Mouse (Mus musculus) left cerebral cortex, adult 9 months (tissue): Measurements from ENCODE around the gene Hypk.
"Not testable (repeated sequence)": the region's sequence is repeated elsewhere in the genome, so short reads cannot be mapped to it uniquely, and the experiment has no call there.

Experiments used
- DNase-seq, 2 experiments: peaks; one replicate each; pipeline ENCODE4 v3.0.0; 2022; ENCODE audit warnings: low spot score in 2 of 2

Hypk gene

DNA sequence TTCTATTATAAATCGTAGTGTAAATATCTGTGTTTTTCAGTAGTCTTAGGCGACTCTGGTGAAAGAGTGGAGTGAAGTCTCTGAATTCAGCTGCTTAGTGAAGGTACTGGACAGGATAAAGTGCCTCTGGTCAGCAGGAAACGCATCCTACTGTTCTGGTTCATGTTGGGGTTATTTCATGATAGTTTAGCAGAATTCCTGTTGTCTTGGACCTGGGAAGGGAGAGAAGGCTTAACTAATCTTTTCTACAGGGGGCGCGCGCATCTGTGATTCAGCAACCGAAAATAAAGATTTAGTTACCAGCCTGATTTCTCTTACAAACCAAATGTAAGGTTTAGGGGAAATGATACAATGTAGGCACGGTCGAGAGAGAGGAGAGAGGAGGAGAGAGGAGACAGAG lies 5.0 kb upstream of the Hypk start:
- peak in 1 of 2 experiments; percentile 55 for DNase-seq

DNA sequence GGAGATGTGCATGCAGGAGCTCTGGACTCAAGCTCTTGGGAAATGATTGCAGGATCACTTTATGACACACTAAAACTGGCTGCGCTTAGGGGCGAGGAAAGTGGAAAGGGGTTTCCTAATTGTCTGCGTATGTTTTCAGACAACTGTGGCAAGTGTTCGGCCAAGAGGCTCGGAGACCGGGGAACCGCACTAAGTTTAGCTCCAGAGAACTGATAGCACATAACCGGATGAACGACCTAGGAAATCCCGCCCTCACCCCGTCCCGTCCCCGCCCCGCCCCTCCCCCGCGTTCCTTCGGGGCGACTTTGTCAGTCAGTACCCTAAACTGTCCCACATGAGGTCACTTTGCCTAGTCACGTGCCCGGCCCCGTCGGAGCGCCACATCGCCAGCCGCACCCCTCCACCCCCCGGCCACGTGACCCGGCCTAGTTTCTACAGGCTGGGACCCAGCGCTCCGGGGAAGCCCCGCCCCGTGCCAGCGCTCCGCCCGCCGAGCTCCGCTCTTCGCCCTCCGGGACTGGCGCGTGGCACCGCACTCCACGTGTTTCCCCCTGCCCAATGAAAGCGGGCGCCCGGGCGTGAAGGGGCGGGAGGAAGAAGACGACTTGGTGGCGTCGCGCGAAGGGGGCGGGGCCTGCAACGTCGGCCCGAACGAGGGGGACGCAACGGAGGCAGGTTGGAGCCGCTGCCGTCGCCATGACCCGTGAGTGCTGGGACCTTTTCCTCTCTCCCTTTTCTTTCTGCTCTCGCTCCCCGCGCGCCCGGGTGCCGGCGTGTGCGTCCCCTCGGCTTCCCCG lies 4.2 kb upstream of the Hypk start, which contains the start of gene Serf2:
Serf2 (plus strand) TSS at position 457 of the 797 bp plus-strand sequence.
- DNase-seq, result peak; percentile 98 to 99

DNA sequence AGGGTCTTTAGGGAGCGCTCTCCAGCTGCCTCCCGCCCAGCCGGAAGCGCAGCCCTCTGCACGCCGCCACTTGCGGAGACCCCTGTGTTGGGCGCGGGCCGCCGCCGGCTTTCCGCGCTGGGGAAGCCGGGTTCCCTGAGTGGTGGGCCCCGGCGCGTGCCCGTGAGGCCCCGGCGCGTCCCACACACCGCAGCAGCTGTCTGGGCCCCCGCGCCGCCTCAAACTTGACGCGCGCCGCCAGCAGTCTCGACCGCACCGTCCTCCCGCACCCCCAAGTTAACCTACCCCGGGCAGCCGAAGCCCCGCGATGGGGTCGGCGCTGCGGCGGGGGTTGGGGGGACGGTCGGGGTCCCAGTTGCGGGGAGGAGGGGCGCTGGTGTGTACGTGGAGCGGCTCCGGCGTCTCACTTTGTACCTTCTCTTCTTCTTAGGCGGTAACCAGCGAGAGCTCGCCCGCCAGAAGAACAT lies 3.5 kb upstream of the Hypk start:
- no peak for DNase-seq

DNA sequence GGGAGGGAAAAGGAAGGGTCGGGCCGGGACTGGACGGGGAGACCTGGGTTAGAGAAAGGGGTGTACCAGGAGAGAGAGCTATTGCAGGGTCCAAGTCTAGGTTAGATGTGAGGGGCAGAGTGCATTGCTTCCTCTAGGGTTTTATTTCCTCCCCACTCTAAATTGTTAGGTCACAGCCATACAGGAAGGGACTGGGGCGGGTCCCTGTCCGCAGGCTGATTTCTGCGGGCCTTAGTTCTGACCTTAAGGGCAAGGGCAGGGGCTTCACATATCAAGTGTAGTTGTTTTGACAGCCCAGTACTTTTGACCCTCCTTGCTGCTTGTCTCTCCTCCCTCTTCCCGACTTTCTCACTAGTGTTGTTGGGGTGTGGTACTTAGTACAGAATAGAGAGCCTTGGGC lies 3.0 kb upstream of the Hypk start:
- DNase-seq, result no peak

DNA sequence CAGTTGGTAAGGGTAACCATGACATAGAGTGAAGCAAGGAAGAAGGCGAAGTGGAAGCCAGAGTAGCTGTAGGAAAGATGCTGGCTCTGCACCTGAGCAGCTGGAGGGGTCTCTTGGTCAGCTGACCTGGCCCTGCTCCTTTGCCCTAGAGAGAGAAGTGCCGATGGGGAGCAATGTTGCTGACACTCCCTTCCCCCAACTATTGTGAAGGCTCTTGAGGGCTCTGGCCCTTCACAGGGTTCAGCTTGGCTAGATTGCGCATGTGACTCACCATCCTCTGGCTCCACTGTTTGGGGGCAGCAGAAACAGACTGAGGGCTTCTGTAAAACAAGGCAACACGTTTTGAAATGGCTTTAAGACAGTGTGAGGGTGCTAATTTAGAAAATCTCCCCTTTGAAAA lies 729 bp upstream of the Hypk start:
- no peak for DNase-seq

DNA sequence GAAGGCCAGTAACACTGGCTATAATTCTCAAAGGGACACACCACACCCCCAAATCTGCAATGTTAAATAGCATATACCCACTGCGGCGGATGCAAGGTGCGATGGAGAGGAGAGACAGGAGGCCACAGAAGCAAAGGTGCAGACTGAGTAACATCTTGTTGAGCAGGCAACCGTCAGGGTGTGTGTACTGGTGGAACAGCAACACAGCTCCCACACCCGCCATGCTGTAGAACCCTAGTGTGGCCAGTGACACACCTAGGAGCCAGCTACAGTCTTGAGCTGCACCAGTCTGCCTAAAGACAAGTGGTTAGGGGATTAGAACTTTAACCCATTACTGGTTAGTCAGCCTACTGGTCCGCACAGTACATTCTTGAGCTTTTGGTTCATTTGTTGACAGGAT lies 827 bp downstream of the Hypk start:
- DNase-seq, result no peak

DNA sequence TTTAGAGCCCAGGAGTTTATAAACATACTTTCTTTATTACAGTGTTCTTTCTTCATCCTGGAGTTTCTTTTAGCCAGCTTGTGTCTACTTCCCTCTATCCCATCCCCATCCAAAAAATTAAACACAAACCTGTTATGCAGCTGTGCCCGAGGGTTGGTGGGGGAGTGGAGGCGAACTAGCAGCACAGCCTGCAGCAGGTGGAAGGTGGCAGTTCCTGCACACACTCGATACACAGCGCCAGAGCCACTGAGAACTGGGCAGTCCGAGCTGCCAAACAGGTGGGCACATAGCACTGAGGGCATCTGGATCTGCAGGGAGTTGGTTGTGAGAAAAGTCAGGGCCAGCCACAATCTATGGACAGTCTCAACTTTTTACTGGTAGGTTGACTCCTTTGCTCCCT lies 2.4 kb downstream of the Hypk start:
- DNase-seq, result no peak

DNA sequence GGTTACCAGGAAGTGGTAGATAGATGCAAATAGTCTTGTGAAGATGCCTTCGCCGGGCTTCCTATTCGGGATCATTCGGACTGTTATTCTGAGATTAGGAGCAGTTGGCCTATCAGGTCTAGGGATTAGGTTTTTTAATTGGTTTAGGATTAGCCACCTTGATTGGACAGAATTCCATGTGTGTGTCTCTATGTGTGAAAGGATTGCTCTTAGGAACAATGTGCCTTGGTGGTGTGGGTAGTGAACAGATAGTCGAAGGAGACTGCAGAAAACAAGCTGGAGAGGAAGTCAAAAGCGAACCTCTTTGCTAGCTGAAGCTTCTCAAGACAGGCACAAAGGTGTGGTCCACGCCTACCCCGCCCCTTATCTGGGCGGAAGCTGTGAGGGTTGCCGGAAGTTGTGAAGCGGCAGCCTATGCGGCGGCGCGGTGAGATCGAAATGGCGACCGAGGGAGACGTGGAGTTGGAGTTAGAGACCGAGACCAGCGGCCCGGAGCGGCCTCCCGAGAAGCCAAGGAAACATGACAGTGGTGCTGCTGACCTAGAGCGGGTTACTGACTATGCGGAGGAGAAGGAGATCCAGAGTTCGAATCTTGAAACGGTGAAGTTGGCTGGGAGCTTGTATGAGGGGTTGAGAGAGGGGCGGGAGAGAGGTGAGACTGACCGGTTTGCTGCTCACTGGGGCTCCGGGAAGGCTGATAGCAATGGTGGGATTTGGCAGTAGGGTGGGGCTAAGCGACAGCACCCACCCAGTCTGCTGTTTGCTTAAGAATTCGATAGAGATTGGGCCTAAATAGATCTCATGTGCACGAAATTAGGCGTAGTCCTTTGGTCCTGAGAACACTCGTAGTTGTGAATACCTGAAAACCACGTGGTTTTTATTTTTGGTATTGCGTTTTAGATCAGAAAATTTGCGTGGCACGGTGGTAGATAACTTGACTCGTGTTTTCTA lies 3.9 kb downstream of the Hypk start, which contains the start of gene Serinc4:
Serinc4 (minus strand) TSS at position 90 of the 951 bp plus-strand sequence.
- peak in 1 of 2 experiments; percentile 83 for DNase-seq

DNA sequence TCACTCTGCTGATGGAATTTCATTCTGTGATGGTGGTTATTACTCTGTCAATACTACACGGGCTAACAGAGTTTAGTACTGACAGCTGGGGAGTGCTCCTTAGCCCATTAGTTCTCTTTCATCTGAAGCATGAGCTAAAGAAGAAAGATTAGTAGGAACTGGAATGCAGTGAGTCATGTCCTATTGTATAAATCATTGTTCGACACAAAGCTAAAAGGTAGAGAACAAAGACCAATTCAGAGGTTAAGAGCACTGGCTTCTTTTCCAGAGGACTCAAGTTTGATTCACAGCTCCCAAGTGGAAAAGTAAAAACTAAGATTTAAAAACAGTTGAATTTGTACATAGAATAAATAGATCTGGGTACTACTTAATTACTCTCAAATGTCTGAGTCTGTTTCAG lies 7.0 kb downstream of the Hypk start:
- no peak for DNase-seq

DNA sequence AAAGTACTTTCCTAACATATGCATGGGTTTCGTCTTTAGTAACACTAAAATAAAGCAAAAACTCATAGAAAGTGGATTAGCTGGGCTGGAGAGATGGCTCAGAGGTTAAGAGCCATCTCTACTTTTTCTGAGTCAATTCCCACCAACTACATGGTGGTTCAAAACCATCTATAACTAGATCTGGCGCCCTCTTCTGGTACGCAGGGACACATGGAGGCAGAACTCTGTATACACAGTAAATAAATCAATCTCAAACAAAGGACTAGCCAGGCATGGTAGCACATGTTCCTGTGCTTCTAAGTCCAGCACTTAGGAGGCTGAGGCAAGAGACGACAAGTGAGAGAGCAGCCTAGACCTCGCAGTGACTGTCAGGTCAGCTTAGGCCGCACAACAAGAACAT lies 15.9 kb downstream of the Hypk start:
- DNase-seq, result not testable (repeated sequence)

DNA sequence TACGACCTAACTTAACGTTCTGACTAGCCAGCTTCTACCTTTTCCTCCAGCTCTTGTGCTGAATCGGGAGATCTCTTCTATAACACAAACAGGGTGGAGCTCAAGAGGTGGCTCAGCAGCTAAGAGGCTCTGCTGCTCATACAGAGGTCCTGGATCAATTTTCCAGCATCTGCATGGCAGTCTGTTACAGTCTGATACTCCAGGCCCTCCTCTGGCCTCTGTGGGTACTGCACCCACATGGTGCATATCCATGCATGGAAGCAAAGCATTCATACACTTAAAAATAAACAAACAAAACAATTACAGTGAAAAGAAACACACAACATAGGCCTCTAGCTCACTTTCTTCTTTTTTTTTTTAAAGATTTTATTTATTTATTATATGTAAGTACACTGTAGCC lies 19.7 kb downstream of the Hypk start:
- DNase-seq, result not testable (repeated sequence)

DNA sequence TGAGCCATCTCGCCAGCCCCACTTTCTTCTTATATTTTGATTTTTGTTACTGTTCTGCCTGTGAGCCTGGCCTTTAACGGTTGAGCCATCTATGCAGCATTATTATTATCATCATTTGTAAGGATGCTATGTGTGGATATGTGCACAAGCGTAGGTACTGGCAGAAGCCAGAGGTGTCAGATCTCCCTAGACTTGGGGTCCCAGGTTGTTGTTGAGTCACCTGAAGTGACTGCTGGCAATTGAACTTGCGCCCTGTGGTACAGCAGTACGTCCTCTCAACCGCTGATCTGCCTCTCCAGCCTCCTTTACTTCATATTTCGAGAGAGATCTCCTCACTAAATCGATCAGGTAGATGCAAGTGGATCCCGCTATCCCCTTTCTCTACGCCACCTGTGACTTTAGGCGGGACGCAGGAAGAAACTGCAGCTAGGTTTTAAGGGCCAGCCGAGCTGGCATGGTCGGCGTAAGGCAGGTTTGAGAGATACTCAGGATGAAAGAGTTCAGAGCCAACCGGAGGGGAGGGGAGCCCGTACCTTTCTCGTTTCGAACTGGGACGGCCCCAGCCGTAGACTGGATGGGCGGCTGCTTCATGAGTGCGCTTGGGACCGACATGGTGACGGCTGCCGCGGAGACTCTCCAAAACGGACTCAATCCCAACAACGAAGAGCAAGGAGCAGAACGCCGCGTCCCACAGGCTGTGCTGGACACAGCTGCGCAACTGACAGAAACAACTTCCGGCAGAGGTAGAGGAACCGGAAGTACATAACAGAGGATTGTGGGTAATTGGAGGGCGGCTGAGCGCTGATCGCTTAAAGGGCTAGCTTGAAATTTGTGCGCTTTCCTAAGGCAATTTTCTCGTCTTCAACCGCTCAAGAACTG lies 20.4 kb downstream of the Hypk start, which contains the start of gene Mfap1b:
Mfap1b (minus strand) TSS at position 767 of the 879 bp plus-strand sequence.
- DNase-seq, result peak; percentile 56 to 88

DNA sequence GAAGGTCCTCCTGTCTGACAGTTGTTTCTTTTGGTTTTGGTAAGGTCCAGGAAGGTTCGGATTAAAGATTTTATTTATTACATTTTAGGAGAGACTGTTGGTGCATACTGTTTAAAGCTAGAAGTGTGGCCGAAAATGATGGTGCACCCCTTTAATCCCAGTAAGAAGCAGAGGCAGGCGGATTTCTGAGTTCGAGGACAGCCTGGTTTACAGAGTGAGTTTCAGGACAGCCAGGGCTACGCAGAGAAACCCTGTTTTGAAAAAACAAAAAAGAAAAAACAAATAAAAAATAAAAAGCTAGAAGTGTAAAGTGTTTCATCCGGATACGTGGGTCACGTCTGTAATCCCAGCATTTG lies 21.1 kb downstream of the Hypk start:
- DNase-seq, result no peak

DNA sequence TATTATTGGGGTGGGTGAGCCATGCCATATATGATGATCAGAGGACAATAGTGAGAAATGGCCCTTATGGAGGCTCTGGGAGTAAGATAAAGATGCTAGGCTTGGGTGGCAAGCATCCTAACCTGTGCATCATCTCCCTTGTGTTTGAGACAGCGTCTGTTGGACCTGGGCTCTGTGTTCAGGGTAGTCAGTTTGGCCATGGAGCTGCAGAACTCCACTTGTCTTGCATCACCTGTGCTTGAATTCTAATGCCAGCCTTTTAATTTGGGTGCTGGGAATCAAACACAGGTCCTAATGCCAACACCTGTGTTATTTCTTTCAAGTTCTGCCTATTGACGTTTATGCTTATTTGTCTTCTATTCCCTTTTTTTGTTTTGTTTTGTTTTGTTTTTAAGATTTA lies 22.2 kb downstream of the Hypk start:
- not testable (repeated sequence) for DNase-seq

DNA sequence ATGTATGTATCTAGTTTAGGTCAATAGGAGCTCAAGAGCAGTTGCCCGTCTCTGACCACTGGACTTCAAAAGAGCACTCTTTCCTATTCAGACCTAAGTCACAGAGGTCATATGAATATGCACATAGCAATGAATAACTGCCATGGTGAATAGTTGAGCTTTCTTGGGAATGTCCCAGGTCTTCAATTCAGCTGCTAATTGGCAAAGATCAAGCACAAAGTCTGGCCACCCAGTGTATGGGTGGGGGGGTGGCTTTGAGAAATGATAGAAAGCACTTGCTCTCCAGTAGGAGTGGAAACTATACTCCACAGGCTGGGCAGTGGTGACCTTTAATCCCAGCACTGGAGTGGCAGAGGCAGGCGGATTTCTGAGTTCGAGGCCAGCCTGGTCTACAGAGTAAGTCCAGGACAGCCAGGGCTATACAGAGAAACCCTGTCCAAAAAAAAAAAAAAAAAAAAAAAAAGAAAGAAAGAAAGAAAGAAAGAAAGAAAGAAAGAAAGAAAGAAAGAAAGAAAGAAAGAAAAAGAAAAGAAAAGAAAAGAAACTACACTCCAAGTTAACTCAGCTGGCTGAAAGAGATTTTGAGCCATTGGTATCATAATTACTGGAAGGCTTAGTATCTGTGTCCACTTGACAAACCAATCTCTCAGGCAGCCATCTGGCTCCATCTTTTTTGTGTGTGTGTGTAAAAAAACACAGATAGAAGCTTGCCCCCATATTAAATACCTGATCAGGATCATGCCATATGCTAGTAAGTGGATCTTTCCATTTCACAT lies 24.6 kb downstream of the Hypk start:
- no peak for DNase-seq

DNA sequence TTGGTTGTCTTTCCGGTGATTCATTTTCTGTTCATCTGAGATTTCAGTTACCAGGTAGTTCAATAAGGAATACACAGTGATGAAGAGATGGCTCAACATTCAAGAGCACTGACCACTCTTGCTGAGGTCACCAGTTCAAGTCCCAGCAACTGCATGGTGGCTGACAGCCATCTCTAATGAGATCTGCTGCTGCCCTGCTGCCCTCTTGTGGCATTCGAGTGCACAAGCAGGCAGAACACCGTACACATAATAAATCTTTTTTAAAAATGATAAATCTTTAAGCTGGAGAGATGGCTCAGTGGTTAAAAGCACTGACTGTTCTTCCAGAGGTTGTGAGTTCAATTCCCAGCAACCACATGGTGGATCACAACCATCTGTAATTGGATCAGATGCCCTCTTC lies 27.4 kb downstream of the Hypk start:
- DNase-seq, result no peak

DNA sequence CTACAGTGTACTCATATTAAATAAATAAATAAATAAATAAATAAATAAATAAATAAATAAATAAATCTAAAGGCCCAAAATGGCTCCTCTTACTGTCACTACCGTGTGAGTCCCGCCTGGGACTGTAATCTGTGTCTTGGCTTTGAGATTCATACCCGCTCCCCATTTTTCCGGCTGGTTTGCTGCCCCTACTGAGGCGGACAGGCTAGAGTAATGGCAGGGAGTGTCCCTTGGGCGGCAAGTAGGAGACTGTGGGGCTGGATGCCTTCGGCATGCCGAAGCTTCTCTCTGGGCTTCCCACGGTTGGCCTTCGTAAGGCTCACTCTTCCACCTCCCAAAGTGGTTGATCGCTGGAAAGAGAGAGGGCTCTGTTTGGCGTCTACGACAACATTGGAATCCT lies 27.8 kb downstream of the Hypk start:
- not testable (repeated sequence) for DNase-seq

DNA sequence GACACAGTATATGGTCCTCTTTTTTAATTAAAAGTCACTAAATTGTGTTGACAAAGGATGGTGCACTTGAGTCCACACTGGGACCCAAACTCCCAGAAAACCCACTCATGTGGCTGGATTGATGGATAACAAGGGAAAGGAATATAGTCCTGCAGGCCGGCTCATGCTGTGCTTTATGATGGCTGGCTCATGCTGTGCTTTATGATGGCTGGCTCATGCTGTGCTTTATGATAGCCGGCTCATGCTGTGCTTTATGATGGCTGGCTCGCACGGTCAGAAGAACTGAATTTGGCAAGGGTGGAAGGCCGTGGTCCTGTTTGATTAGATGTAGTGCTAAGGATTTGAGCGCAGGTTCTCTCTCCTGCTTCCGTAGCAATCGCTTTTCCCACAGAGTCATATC lies 30.5 kb downstream of the Hypk start:
- no peak for DNase-seq

DNA sequence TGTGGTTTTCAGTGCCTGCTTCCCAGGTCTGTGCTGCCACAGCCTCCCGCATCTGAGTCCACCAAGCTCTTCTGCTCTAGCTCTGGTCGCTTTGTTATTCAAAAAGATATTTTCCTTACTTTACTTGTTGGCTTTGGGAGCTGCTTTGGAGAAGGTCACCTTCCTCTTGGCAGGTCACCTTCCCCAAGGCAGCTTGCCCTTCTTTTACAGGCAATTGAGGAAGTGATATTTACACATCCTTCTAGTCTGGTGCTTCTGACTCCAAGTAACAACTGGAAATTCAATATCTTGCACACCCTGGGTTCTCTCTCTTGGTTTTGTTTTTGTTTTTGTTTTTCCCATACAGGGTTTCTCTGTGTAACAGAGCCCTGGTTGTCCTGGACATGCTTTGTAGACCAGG lies 31.3 kb downstream of the Hypk start:
- not testable (repeated sequence) for DNase-seq

DNA sequence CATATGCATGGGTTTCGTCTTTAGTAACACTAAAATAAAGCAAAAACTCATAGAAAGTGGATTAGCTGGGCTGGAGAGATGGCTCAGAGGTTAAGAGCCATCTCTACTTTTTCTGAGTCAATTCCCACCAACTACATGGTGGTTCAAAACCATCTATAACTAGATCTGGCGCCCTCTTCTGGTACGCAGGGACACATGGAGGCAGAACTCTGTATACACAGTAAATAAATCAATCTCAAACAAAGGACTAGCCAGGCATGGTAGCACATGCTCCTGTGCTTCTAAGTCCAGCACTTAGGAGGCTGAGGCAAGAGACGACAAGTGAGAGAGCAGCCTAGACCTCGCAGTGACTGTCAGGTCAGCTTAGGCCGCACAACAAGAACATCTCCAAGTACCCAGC lies 48.5 kb downstream of the Hypk start:
- not testable (repeated sequence) for DNase-seq
